Mouse (Mus musculus) stomach, embryonic 15.5 days (tissue): Measurements from ENCODE around the gene Adra2b. TPM values are rescaled to one million over a fixed set of nuclear protein-coding genes. Genes with fewer than 3 reads are reported as not detected.

ENCODE experiments used
- ATAC-seq: fragments of 200-750 bp; cut with Nextera tagmentation; 2 replicates; pipeline ENCODE4 v1.8.0; 2017; ENCODE audit warnings: low read depth, moderate number of reproducible peaks, moderate TSS enrichment; ENCODE audit not compliant: insufficient read depth, low FRiP score
- H3K27ac ChIP-seq: fragments of 300-500 bp; sonication (generic); 2 replicates; pipeline ENCODE4 v1.5.1; 2015; ENCODE audit warnings: mild to moderate bottlenecking, inconsistent platforms
- H3K27me3 ChIP-seq: fragments of 300-500 bp; sonication (generic); replicated peaks from 2 replicates; pipeline ENCODE4 v1.6.1; 2015; ENCODE audit warnings: inconsistent platforms
- H3K36me3 ChIP-seq: fragments of 300-500 bp; sonication (generic); 2 replicates; pipeline ENCODE4 v1.6.1; 2015; ENCODE audit warnings: inconsistent platforms
- H3K4me1 ChIP-seq: fragments of 300-500 bp; sonication (generic); 2 replicates; pipeline ENCODE4 v1.6.1; 2015; ENCODE audit warnings: inconsistent platforms
- H3K4me2 ChIP-seq: fragments of 300-500 bp; sonication (generic); 2 replicates; pipeline ENCODE4 v1.6.1; 2015; ENCODE audit warnings: mild to moderate bottlenecking, inconsistent platforms
- H3K4me3 ChIP-seq: fragments of 300-500 bp; sonication (generic); replicated peaks from 2 replicates; pipeline ENCODE4 v1.5.1; 2015; ENCODE audit warnings: inconsistent platforms
- H3K9ac ChIP-seq: fragments of 300-500 bp; sonication (generic); 2 replicates; pipeline ENCODE4 v1.6.1; 2015; ENCODE audit warnings: inconsistent platforms
- H3K9me3 ChIP-seq: fragments of 300-500 bp; sonication (generic); 2 replicates; pipeline ENCODE4 v1.6.1; 2016; ENCODE audit warnings: inconsistent platforms
- WGBS: fragments of 180-500 bp; shearing (Covaris S2); methylation state at CpG from one replicate; pipeline ENCODE4 v1.1.7; 2015; 5-methylcytosine and 5-hydroxymethylcytosine counted together
- polyA plus RNA-seq: library from polyadenylated mRNA; unstranded; fragments of >200 nt; fragmentation: Nextera tagmentation; extraction: Ambion mirVana; gene quantifications from 2 replicates; pipeline ENCODE4 v1.2.1, GENCODE M21; 2015

The Adra2b gene
- polyA plus RNA-seq, 1 experiment from 2014 or later: 3.2 TPM

DNA sequence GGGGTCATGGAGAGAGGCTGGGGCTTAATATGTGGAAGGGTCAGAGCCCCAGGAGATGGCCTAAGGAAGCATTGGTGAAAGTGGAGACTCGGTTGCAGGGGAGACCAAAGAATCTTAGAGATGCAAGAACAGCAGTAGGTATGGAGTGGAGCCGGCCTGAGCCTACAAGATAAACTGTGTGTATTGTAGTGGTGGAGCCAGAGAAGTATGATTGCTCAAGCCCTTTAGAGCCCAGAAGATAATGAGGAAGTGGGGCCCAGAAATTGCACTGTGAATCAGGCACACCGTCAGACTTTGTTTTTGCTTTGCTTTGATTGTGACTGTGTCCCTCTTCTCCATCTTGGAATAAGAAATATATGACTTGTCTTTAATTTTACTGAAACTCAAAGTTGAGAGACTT, 28.3 kb downstream of the Adra2b start:
- Histone ChIP-seq H3K9me3 (no peaks in the 10 kb centered on the region), H3K9ac (no peak overlapping the region), H3K27ac (no peak overlapping the region), H3K4me2 (no peak overlapping the region), H3K36me3 (no peaks in the 10 kb centered on the region), H3K4me3 (no peak overlapping the region), H3K27me3 (no peaks in the 10 kb centered on the region), H3K4me1 (no peaks in the 10 kb centered on the region)
- no peak for ATAC-seq
- 52% methylated on average over 3 of the region's 3 CpGs for WGBS

DNA sequence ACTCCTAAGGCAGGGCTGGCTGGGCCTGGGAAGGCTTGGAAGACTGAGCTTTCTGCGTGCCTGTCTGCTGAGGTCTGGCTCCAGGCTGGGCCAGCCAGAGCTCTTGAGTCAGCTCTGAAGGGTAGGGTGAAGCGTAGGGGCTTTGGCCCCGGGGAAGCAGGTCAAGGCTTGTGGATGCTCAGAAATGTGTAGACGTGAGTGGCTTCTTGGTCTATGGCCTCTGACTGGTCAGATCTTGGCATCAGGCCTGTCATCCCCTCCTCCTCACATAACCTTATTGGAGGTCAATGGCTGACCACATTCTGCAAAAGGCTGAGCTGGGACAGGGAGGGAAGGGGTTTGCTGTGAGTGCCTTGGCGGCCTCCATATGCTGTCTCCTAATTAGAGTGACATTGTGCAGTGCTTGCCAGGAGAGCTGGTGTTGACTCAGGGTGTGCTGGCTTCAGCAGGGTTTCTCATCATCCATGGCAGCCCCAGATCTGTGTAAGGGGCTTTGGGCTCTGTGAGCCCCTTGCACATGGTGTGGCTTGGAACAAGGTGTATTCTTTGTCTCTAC, 31.7 kb downstream of the Adra2b start:
- Histone ChIP-seq H3K4me1 (no peaks in the 10 kb centered on the region), H3K27me3 (no peaks in the 10 kb centered on the region), H3K4me3 (no peak overlapping the region), H3K9ac (no peak overlapping the region), H3K27ac (no peak overlapping the region), H3K4me2 (no peak overlapping the region), H3K36me3 (no peaks in the 10 kb centered on the region), H3K9me3 (no peaks in the 10 kb centered on the region)
- peak; percentile 51; the same call in 1 of the 2 replicates for ATAC-seq
- 74% methylated on average over 5 of the region's 5 CpGs for WGBS

DNA sequence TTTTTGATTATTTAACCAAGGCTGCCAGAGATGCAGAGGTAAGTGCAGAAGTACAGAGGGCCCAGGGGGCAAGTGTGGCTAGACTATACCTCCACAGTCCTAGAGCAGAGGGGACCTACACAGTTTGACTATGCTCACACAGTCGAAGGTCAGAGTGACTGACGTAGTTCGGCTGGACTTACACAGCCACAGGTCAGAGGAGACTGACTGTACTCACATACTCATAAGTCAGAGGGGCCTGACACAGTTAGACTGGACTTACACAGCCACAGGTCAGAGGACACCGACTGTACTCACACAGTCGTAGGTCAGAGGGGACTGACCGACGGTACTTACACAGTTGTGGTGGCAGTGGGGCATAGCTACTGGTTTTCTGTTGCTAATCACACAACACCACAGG, 35.7 kb downstream of the Adra2b start:
- H3K4me3 ChIP-seq: no peak overlapping the region
- no peak overlapping the region for H3K9ac ChIP-seq
- H3K36me3 ChIP-seq: no peaks in the 10 kb centered on the region
- no peak for ATAC-seq
- WGBS: 79% methylated on average over 7 of the region's 7 CpGs
- no peak overlapping the region for H3K4me2 ChIP-seq
- no peaks in the 10 kb centered on the region for H3K27me3 ChIP-seq
- no peaks in the 10 kb centered on the region for H3K9me3 ChIP-seq
- H3K27ac ChIP-seq: no peak overlapping the region
- H3K4me1 ChIP-seq: no peaks in the 10 kb centered on the region

DNA sequence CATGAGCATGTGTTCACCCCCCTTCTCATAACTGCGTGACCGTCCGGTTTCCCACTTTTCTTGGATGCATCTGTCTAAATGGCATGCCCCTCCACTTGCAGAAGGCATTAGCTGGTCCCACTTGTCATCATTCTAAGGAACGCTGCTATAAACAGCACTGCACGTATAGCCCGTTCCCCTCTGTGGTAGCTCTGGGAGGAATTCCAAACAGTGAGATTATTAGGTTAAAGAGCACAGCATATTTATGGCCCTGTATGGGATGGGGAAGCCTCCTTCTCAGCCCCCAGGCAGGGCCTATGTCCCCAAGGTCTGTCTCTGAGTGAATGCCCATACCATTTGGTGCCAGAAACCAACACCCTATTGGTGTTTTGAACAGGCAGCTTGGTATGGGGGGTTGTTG, 48.1 kb downstream of the Adra2b start:
- Histone ChIP-seq H3K36me3 (no peaks in the 10 kb centered on the region), H3K4me3 (no peak overlapping the region), H3K9me3 (no peaks in the 10 kb centered on the region), H3K4me2 (no peak overlapping the region), H3K27me3 (no peaks in the 10 kb centered on the region), H3K4me1 (no peaks in the 10 kb centered on the region), H3K9ac (no peak overlapping the region), H3K27ac (no peak overlapping the region)
- 56% methylated on average over 6 of the region's 6 CpGs for WGBS
- ATAC-seq: 0 out of 2 replicates have a peak, but pooled peaks have one; percentile 11

DNA sequence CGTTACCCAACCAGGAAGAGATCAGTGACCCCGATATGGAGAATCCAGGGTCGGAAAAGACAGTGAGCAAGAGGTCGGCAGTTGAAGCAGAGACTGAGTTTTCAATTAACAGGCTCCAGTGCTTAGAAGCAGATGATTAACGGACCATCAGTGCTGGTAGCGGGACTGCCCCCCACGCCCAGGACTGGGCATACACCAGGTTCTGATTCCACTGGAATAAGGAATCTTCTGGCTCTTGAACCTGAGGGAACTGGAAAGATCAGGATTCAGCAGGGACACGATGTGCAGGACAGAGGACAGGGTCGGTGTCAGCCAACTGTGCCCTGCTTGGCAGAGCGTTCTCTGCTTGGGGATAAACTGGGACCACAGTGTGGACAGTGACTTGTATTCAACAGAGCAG, 52.8 kb downstream of the Adra2b start:
- 57% methylated on average over 10 of the region's 10 CpGs for WGBS
- no peak for ATAC-seq

DNA sequence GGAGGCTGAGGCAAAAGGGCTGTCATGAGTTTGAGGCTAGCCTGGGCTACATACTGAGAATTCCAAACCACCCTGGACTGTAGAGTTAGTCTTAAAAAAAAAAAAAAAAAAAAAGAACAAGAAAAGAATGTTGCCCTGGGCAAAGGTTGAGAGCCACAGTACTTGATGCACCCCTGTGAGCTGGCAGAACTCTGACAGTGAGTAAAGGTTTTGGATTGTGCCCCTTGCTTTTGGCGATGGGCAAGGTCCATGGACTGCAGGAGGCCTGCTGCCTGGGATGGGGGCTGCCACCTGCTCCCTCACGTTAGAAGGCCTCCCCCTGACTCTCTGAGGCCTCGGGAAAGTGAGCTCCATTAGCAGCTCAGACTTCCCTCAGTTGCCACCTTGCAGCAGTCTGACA, 53.7 kb downstream of the Adra2b start:
- no peak for ATAC-seq

More for the DNA sequence above, 52.8 kb downstream of the Adra2b start:
- no peaks in the 10 kb centered on the region for H3K9me3 ChIP-seq
- no peak overlapping the region for H3K4me2 ChIP-seq
- H3K4me1 ChIP-seq: no peaks in the 10 kb centered on the region
- H3K9ac ChIP-seq: no peak overlapping the region
- no peaks in the 10 kb centered on the region for H3K36me3 ChIP-seq
- no peak overlapping the region for H3K27ac ChIP-seq
- no peak overlapping the region for H3K4me3 ChIP-seq
- H3K27me3 ChIP-seq: no peaks in the 10 kb centered on the region

More for the DNA sequence above, 53.7 kb downstream of the Adra2b start:
- Histone ChIP-seq H3K4me1 (no peaks in the 10 kb centered on the region), H3K9ac (no peak overlapping the region), H3K27ac (no peak overlapping the region), H3K36me3 (no peaks in the 10 kb centered on the region), H3K9me3 (no peaks in the 10 kb centered on the region), H3K4me2 (no peak overlapping the region), H3K4me3 (no peak overlapping the region), H3K27me3 (no peaks in the 10 kb centered on the region)
- WGBS: 52% methylated on average over 3 of the region's 3 CpGs

Other genes starting within 250 kb of the Adra2b start
- gene Ncaph, start 229.3 kb upstream of the Adra2b start, polyA plus RNA-seq: 73.9 and 78.8 TPM in 2 replicates
- gene Itpripl1, start 219.8 kb upstream of the Adra2b start, polyA plus RNA-seq: 28.8 and 29.9 TPM in 2 replicates
- 1.9 and 2.0 TPM in 2 replicates for gene 1810024B03Rik, start 154.9 kb upstream of the Adra2b start, polyA plus RNA-seq
- gene Snrnp200, start 154.8 kb upstream of the Adra2b start, polyA plus RNA-seq: 40.3 and 47.1 TPM in 2 replicates
- 52.3 and 61.7 TPM in 2 replicates for gene Ciao1, start 115.4 kb upstream of the Adra2b start, polyA plus RNA-seq
- gene Tmem127, start 115.3 kb upstream of the Adra2b start, polyA plus RNA-seq: 29.2 and 29.4 TPM in 2 replicates
- gene Stard7, start 93.0 kb upstream of the Adra2b start, polyA plus RNA-seq: 73.7 and 81.4 TPM in 2 replicates
- gene Dusp2, start 27.0 kb upstream of the Adra2b start, polyA plus RNA-seq: 4.5 and 6.4 TPM in 2 replicates
- gene Astl, start 24.6 kb upstream of the Adra2b start, polyA plus RNA-seq: not detected in 2 replicates
- gene Gpat2, start 62.0 kb downstream of the Adra2b start, polyA plus RNA-seq: 0.15 and 0.30 TPM in 2 replicates
- 24.6 and 25.2 TPM in 2 replicates for gene Fahd2a, start 81.4 kb downstream of the Adra2b start, polyA plus RNA-seq
- gene Kcnip3, start 158.9 kb downstream of the Adra2b start, polyA plus RNA-seq: 2.5 and 3.0 TPM in 2 replicates
- 10.4 and 11.4 TPM in 2 replicates for gene Prom2, start 178.3 kb downstream of the Adra2b start, polyA plus RNA-seq
- gene Zfp661, start 223.9 kb downstream of the Adra2b start, polyA plus RNA-seq: 4.0 and 4.3 TPM in 2 replicates
- gene Mrps5, start 224.0 kb downstream of the Adra2b start, polyA plus RNA-seq: 127 and 136 TPM in 2 replicates